Mouse (Mus musculus) right cerebral cortex, postnatal 4 days (tissue): ENCODE results near the gene B9d2.

Source experiments
- DNase-seq: peaks from one replicate; pipeline ENCODE4 v3.0.0-alpha.2; 2022

Gene B9d2

GRCm38 (mm10) chr7:25680514-25681258, at the start of gene B9d2:
Gene B9d2, plus strand, starts transcription at chr7:25680780.
- peak; percentile 92 for DNase-seq

- no peak for DNase-seq
These were observed 47.9 kb upstream of the B9d2 start for GRCm38 (mm10) chr7:25632679-25633078.

- no peak for DNase-seq
These were observed 44.2 kb upstream of the B9d2 start for GRCm38 (mm10) chr7:25636373-25636772.

- no peak for DNase-seq
These were observed 43.5 kb upstream of the B9d2 start for GRCm38 (mm10) chr7:25637099-25637498.

- no peak for DNase-seq
These were observed 40.8 kb upstream of the B9d2 start for GRCm38 (mm10) chr7:25639754-25640153.

GRCm38 (mm10) chr7:25644136-25644535, 36.4 kb upstream of the B9d2 start:
- DNase-seq = no peak

GRCm38 (mm10) chr7:25644631-25645030, 35.9 kb upstream of the B9d2 start:
- DNase-seq = no peak

GRCm38 (mm10) chr7:25645074-25645473, 35.5 kb upstream of the B9d2 start:
- DNase-seq = no peak

- DNase-seq = no peak
These were observed 32.9 kb upstream of the B9d2 start for GRCm38 (mm10) chr7:25647574-25648123.

- no peak for DNase-seq
These were observed 30.7 kb upstream of the B9d2 start for GRCm38 (mm10) chr7:25649839-25650238.

GRCm38 (mm10) chr7:25651281-25651680, 29.3 kb upstream of the B9d2 start:
- no peak for DNase-seq

- no peak for DNase-seq
These were observed 28.3 kb upstream of the B9d2 start for GRCm38 (mm10) chr7:25652244-25652759.

- no peak for DNase-seq
These were observed 24.8 kb upstream of the B9d2 start for GRCm38 (mm10) chr7:25655601-25656428.

- DNase-seq = no peak
These were observed 22.8 kb upstream of the B9d2 start for GRCm38 (mm10) chr7:25657785-25658184.

GRCm38 (mm10) chr7:25658657-25659472, 21.7 kb upstream of the B9d2 start, which contains the start of the genes Bckdha and Exosc5:
Gene Bckdha, minus strand, starts transcription at chr7:25658981.
Gene Exosc5, plus strand, starts transcription at chr7:25659164.
- DNase-seq = peak; percentile 96

- DNase-seq = no peak
These were observed 14.2 kb upstream of the B9d2 start for GRCm38 (mm10) chr7:25666381-25666780.

GRCm38 (mm10) chr7:25669158-25669557, 11.4 kb upstream of the B9d2 start:
- DNase-seq = no peak

GRCm38 (mm10) chr7:25669631-25670030, 10.9 kb upstream of the B9d2 start:
- DNase-seq = no peak

- DNase-seq = no peak
These were observed 10.5 kb upstream of the B9d2 start for GRCm38 (mm10) chr7:25670096-25670495.

GRCm38 (mm10) chr7:25671686-25672085, 8.9 kb upstream of the B9d2 start:
- DNase-seq = no peak

GRCm38 (mm10) chr7:25672442-25672841, 8.1 kb upstream of the B9d2 start:
- DNase-seq = no peak

GRCm38 (mm10) chr7:25674297-25674696, 6.3 kb upstream of the B9d2 start:
- no peak for DNase-seq
